Mouse (Mus musculus) thymus, postnatal 0 days (tissue): ENCODE results near the gene Zfp839. TPM values are rescaled to one million over a fixed set of nuclear protein-coding genes. Genes with fewer than 3 reads are reported as not detected.
"Not testable (repeated sequence)": the region's sequence is repeated elsewhere in the genome, so short reads cannot be mapped to it uniquely, and the experiment has no call there.

Experiments used
- DNase-seq: peaks from one replicate; pipeline ENCODE4 v3.0.0-alpha.2; 2015; ENCODE audit warnings: low spot score
- polyA plus RNA-seq: library from polyadenylated mRNA; unstranded; fragments of >200 nt; fragmentation: Nextera tagmentation; extraction: Ambion mirVana; gene quantifications from 2 replicates; pipeline ENCODE4 v1.2.1, GENCODE M21; 2015

Zfp839 gene
- polyA plus RNA-seq, 1 experiment from 2014 or later, result 3.1 TPM

DNA sequence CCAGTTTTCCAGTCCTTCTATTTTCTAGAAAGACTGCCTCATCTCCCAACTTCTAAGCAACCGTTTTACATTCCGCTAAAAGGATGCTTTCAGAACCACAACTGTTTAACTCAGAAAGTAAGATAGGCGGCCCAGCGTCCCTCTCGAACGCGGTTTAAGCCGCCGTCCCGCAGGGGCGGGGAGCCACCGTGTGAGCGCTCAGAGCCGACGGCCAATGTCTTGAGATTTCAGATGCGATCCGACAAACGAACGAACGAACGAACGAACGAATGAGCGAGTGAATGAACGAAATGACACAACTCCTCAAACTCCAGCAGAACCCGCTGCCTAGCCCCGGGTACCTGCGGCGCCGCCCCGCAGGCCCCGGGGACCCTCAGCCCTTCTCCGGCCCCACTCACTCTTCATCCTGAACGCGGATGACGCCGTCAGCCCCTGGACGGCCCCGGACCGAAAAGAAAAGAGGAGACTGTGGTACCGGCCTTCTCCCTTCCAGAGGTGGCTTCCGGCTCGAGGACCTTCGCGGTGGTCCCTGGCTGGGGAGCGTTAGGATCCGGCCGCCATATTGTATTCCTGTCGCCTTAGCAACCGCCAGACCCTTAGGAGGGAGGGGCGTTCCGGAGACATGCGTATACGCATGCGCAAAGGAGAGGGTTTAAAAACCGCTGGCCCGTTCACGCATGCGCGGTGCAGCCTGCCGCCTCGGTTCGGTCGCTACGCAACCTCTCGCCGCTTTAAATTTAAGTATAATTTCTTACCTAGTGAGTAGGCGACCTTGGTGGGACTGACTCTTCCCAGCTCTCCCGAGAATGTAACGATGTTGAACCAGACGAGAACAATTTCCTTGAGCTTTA, 9.5 kb upstream of the Zfp839 start, which contains the start of gene Mok:
Gene Mok, minus strand, starts transcription at position 592 of the 851 bp plus-strand sequence.
- peak; percentile 96 for DNase-seq

DNA sequence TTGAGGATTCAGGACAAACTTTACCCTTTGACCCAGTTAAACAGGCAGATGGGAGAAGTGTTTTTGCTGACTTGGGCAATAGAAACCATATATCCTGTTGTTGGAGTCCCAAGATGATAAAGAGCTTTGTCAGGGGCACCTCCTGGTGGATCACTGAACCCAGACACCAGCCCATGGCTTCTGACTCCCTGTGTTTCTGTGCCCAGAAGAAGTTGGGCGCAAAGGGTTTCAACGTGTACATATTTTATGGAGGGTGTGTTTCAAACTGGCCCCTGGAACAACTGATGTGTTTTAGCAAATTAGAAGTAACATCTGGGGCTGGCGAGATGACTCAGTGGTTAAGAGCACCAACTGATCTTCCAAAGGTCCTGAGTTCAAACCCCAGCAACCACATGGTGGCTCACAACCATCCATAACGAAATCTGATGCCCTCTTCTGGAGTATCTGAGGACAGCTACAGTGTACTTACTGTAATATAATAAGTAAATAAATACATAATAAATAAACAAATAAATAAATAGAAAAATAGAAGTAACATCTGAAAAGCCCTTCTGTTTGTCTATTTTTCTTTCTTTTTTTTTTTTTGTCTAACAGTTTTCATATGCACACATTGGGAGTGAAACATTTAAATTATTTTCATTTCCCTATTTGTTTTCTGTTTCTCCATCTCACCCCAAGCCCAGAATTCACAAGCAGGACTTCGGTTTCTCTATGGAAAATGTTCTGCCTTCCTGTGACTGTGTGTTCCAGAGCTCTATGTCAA, 8.1 kb upstream of the Zfp839 start:
- DNase-seq, result no peak

DNA sequence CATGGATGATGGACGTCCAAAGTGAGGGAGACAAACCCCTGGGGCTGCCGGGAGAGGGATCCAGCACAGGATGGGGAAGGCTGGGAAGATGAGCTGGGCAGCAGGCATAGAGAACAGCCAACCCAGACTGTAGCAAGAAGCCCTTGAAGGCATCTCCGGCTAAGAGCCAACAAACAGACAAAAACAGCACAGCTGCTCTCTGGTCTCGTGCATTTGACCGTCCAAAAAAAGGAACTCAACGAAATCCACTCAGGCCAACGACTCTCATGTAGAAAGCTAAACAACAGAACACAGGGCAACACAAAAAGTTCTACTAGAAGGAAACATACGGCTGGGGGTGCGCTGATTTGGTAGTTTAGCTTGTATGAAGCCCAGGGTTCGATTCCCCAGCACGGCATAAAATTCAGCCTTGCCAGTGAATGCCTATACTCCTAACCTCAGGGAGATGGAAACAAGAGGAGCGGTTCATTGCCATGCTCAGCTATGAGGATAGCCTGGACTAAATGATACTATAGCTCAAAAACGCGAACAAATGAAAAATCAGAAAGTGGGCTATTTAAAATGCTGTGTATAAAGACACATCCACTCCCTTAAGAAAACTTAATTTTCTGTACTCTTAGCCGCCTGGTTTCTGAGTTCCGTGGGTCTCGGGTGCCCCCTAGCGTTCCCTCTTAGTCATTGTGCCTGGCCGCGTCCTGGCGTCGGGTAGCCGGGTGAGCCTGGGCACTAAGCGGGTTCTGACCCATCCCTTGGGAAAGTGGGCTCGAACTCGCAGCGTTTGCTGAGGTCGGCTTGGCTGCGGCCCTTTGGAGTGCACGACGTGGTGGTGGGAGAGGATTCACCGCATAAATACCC, 6.6 kb upstream of the Zfp839 start:
- peak; percentile 86 for DNase-seq

DNA sequence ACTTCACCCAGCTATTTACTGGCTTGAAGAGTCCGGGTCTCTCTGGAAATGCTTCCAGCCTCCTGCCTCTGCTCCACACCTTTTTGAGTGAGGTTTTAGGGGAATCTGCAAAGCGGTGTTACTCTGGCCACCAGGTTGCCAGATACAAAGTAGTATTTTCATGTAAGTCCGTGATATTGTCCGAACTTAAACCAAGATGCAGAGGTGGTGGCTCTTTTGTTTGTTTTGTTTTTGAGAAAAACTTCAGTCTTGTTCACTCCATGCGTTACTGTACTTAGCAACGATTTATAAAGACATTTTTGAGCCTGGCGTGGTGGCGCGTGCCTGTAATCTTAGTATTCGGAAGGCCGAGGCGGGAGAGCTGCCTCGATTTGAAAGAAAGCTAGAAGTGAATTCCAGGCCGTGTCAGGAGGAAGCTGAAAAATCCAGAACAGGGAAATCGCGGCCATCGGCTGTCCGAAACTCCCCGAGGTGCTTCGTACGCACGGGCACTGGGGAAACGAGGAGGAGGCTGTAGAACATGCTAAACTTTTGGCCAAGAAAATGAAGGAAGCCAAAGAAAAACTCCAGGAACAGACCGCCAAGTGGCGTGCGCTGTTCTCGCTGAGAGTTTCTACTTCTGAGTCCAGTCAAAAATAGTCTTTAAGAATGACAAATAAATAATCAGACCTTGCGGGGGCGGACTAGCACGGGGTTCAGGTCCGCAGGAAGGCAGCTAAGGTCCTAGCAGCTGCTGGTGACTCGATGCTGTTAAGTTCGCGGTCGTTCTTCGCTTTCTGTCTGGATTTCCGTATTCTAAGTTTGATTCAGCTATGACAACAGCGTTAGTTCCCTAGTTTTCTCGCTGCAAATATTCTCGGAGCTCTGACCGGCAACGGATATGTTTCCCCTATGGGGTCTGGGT, 5.6 kb upstream of the Zfp839 start:
- peak; percentile 37 for DNase-seq

DNA sequence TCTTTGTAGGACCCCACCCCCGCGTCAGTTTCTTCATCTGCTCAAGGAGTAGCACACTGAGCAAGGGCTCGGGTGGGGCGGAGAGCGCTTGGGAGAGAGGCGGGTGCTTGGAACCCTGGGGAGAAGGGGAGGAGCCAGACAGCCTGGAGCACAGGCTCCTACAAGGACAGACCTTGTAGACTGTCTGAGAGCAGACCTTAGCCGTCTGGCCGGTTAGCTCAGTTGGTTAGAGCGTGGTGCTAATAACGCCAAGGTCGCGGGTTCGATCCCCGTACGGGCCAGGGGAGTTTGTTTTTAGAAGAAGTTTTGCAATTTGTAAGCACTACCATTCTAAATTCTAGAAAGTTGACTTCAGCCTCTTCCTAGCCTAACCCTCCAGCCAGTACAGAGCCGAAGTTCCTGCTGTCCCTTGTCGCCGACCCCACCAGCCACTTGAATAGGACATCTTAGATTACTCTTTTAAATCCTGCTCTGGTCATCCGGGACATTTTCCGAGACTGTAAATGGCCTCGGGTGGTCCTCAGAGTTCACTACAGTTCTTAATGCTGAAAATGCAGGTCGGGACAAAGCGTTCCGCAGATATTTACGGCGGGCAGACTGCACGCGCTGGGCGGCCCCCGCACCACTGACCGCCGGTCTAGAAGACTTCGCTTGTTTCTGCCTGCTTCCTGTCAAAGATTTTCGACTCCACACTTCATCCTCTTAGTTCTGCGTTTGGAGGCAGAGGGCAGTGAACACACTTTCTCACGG, 4.7 kb upstream of the Zfp839 start:
- DNase-seq, result peak; percentile 67

DNA sequence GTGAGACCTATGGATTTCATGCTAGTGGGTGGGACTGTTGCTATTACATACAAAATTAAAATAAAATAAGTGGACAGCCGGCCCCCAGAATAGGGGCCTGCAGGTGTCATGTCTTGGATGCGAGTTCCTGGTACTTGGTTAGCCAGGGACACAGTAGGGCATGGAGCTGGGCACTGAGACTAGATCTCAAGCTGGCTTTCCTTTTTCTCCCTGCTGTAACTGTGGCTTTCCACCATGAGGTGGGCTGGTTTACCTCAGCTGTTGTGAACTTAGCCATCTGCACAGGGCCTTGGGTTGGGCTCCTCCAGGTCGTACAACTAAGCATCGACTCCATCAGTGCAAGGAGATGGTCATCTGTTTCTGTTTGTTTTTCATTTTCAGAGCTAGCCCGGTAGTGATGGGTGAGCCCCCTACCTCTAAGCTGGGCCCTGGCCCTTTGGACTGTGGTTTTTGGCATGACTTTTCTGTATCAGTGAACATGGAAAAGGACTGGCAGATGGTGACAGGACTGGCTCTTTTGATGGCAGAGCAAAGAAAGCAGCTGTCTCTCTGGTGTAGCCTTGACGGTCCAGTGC, 3.8 kb upstream of the Zfp839 start:
- DNase-seq, result no peak

DNA sequence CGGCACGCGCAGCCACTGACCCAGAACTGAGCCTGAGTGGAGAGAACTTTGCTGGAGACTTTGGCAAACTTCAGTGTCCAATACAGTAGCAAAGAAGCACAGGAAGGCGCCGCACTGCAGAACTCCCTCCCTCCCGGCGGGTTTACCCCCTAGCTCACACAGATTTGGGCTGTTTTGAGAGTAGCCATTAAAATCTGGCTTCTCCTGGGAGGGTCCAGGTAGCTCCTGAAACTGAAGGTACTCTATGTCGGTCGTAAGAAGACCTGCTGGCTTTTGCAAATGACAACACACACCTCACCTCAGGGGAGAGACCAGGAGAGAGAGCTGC, 840 bp downstream of the Zfp839 start:
- peak; percentile 23 for DNase-seq

DNA sequence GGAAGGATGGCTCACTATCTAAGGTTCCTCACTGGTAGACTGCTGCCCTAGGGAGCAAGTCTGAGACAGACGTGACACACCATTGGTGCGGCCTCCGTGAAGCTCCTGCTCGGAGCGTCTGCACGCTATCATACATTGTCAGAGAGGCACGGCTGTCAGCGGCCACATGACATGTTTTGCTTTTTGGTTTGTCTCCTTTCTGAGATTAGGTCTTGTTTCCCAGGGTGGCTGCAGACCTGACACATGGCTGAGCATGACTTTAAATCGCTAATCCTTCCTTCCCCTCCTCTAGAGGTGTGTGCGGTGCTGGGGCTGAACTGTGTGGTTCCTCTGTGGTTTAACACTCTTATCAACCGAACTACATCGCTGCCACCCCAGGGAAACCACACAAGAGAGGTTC, 1.4 kb downstream of the Zfp839 start:
- peak; percentile 14 for DNase-seq

DNA sequence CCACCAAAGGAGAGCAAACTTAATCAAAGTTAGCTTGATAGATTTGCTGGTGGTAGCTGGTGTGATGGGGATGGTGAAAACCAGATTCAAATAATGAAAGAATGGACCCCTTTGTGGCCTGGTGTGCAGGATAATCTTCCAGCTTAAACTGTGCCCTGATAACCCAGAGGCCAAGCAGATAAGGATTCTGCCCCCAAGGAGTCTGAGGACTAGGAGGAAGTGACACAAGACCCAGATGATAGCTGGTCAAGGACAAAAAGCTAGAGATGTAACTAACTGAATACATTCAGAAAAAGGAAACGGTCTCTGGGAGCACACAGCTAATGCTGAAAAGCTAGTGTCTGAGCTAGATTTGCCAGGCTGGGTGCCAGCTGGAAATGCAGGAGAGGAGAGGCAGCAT, 1.9 kb downstream of the Zfp839 start:
- DNase-seq, result no peak

DNA sequence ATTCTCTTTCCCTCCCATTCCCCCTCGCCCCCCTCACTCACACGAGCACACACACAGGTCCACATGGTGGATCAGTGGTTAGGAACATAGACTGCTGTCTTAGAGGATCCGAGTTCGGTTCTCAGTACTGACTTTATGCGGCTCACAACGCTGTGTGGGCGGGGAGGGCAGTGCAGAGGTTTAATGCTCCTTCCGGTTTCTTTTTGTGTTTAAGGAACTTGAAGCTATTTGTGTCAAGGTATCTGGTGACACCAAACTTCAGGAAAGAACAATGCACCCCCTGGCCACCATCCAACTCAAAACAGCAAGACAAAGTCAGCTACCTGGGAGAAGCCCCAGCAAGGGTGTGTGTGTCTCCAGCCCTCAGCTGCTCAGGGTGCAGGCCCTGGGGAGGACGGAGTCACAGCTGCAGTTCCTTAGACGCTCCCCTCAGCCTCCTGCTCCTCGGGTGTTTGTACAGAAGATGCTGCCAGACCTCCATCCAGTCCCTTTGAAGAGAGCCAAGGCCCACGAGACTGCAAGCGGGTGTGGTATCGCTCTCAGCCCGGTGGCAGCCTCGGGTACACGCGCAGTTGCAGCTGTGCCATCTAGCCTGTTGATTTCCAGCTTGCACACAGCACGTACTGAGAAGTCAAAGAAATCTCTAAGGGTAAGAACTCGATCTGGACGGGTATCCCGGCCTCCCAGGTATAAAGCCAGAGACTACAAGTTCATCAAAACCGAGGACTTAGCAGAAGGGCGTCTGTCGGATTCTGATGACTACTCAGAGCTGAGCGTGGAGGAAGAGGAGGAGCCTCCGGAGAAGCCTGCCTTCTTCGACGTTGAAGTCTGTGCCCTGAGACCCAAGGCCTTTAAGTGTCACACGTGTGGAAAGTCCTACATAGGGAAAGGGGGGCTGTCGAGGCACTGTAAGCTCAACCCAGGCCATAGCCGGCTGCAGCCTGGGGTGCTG, 5.0 kb downstream of the Zfp839 start:
- DNase-seq, result no peak

DNA sequence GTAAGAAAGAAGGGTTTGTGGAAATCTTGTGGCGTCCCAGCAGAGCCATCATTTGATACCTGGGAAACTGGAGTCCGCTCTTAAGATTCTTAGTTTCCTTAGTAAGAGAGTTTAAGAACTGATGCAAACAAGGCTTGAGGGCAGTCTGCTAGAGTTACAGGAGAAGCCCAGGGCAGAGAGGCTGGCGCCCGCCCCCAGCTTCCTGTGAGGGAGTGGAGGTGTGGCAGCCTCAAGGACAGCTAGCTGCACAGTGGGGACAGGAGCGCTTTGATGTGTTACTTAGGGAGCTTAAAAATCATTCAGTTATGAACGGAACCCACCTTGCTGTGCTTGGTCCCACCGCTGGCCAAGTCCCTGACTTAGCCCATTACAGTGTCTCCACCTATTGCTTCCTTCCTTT, 7.1 kb downstream of the Zfp839 start:
- peak; percentile 50 for DNase-seq

DNA sequence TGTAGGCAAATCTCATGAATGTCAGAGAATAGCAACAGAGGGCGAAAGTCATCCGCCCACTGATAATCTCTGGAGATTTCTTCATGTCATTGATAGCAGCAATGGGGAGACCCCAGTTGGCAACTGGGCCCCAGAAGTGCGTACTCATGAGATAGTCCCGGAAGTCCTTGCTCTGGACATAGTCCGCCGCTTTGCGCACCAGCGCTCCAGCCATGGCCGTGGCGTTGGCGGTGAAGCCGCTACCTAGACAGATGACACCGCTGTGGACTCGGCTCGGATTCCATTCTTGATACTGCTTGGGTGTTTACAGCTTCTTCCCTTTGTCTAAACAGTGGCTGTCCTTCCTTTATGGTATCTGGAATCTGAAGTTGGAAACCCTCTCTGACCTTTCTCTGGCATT, 8.6 kb downstream of the Zfp839 start:
- not testable (repeated sequence) for DNase-seq

DNA sequence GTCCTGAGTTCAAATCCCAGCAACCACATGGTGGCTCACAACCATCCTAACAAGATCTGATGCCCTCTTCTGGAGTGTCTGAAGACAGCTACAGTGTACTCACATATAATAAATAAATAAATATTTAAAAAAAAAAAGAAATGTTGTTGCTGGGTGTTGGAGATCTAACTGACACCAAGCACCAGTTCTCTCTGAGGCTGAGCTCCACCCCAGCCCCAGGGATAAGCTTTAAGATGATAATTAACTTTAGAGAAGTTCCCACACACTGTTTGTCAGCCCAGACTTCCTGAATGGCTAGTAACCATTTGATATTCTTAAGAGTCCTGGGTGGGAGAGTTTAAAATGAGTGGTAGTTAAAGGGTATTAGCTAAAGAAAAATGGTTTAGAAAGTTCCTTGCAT, 10.2 kb downstream of the Zfp839 start:
- no peak for DNase-seq

DNA sequence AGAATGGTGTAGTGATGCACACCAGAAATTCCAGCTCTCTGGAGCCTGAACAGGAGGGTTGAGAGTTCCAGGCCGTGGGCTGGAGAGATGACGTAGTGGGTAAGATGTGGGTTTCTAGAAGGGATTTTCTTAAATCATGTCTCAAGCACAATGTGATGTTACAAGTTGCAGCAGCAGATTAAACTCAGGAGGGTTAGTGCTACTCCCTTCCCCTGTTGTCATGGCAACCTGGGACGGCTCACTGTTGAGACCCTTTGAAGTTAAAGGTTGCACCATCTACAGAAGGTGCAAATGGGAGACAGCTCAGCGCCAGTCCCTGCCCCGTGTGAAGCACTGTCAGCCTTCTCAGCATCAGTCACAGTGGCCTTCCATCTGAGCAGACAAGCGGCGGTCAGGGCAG, 11.2 kb downstream of the Zfp839 start:
- DNase-seq, result peak; percentile 56

DNA sequence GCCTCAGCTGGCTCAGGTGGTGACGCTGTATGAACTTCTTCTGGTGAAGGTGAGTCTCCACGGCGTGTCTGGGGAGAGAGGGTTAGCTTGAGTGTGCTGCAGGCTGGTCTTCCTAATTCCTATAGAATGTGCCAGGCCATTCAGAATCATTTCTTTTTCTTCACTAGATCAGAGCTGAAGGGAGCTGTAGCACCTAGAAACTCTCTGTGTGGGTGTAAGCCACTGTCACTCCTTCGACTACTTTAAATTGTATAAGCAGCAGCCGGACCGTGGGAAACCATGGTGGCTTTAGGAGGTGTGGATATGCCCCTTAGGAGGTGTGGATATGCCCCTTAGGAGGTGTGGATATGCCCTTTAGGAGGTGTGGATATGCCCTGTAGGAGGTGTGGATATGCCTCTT, 14.0 kb downstream of the Zfp839 start:
- DNase-seq, result no peak

DNA sequence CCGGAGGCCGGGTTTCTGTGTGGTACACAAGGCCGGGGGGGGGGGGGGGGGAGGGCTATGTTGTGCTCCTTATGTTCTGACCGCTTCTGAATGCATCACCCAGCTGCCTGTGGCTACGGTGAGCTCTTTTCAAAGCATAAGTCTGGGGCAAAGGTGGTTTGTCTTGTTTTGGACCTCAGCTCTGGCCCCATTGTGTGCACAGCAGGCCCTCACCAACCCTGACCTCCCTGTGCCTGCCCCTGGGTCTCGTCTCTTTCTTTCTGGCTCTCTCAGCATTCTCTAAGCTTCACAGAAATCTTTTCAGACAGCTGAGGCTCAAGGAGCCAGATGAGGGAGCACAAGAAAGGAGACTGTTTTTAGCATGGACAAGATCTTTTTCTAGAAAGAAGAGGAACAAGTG, 15.5 kb downstream of the Zfp839 start:
- no peak for DNase-seq

DNA sequence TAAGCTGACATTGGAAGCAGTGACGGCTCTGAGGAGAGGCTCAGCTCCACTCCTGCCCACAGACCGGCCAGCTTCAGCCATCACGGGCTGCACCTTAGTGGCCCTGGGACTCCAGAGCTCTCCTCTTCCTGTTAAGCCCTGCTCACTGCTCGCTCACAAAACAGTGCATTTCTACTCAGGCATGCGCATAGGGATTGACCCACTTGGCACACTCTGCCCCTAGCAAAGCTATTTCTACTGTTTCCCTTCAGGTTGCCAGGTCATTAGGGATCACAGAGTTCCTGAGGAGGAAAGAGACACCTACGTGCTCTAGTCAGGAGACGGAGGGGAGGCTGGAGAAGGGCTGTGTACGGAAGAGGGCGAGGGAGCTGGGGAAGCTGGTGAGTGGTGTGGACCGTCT, 15.9 kb downstream of the Zfp839 start:
- no peak for DNase-seq

DNA sequence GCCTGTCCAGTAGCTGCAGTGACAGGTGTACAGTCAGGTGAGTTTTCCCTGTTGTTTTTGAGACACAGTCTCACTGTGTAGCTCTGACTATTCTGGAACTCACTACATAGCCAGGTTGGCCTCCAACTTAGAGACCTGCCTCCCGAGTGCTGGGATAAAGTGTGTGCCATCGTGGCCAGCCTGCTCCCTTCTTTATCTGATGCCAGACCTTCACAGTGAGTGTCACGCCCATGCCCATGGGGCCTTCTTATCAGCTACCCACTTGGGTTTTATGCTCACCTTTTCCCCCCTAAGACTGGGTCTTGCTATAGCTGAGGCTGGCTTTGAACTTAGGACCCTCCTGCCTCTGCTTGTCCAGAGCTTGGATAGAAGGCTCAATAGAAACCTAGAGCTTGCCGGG, 20.1 kb downstream of the Zfp839 start:
- DNase-seq, result no peak

DNA sequence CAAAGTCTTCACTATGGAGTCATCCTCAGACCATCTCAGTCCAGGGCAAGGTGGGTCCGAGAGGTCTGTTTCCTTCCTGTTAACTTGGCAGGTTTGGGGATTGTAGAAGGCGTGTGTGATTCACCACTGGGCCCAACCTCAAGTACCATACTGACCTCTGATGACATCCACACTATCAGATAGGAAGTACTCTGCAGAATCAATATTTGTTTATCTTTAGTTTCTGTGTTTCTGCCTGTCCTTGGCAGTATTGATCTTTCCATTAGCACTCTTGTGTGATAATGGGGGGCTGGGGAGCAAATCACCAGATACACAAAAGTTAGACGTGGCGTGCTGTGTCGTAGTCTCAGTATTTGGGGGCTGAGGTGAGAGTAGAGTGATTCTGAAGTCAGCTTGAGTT, 21.2 kb downstream of the Zfp839 start:
- no peak for DNase-seq
